Mouse (Mus musculus): ENCODE measurements at regions not wholly inside any gene's neighbourhood (a gene's known extent, or its start where the extent isn't known, plus 50 kb on each side); places are given as distances from the start of the nearest gene placed in this dataset.

DNA sequence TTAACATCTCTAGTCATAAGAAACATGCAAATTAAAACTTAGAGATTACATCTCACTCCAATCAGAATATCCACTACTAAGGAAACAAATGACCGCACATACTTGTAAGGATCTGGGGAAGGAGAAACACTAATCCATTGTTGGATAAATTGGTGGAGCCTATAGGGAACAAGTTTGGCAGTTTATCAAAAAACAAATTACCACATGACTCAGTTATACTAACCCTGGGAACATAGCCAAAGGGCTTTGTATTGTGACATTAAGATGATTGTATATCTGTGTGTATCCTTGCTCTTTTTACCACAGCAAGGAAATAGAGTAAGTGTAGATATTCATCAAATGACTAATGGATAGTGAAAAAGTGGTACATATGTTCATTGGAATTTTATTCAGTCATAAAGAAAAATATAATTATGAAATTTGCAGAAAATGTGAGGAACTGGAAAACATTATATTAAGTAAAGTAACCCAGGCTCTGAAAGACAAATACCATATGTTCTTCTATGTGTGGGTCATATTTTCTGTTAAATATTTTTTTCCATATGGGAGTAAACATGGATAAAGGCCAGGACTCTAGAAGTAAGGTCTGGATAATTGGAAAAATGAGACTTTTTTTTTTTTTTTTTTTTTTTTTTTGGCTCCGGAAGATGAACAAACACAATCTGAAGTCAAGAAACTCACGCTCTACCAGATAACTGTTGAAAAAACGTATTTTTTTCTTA lies 430.6 kb downstream of the Dmac1 start:
- no peak for DNase-seq (ENCODE audit: low read depth, low spot score)

DNA sequence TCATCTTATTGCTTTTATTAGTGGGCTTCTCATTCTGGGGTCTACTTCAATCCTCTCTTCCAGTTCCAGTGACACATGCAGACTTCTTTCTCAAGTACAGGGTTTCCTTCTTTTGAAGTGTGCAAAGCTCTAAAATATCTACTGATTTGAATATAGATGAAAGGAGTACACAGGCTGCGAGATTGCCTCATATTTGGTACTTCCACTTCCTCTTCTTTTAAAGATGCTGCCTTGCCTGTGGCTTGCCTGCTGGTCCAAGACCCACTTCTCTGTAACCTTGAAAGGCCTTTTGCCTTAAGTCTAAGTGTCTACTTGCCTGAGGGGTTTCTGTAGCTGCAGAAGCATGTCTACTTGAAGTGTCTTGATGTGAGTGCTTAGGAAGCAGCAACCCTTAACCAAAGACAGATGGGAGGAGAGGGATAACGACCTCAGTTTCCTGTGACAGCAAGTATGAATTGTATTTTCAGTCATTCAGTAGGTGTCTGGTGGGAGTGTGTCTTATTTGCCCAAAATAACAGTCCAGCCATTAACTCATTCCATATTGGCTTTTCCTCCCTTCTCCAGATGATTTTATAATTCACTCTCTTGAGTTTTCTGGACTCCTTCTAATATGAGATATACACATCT lies 479.8 kb downstream of the Dmac1 start:
- peak; percentile 13 for DNase-seq (ENCODE audit: low read depth, low spot score)

DNA sequence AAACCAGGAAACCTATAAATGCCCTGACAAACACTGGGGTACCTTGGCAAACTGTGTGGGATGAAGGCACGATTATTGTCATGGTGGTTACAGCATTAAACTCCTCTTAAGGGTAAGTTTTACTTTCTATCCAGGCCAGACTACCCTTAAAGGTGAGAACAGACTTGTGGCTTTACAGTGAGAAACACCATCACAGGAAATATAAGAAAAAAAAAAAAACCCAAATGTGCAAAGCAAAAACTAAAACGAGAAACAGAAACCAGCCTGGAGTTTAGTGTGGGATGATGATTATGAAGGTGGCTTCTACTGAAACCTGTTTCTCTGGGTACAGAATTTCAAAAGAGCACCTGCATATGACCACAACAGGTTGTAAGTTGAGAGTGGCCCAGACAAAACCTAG lies 480.6 kb downstream of the Dmac1 start:
- no peak for DNase-seq (ENCODE audit: low read depth, low spot score)

DNA sequence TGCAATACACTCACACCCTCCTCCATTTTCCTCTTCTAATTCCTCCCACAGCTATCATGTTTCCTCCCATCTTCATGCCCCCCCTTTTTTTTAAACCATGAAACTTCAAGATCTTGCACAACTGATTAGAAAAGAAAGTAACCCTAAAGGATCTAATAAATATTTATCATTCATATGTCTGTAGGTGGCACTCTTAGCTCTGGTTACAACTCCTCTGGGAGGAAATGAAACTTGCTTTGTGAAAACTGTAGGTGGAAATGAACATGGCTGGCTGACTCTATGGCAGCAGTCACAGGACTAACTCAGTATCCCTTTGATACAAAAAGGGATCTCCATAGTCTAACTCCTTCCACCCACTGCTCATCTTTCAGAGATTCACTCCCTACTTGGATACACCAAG lies 481.4 kb downstream of the Dmac1 start:
- no peak for DNase-seq (ENCODE audit: low read depth, low spot score)

DNA sequence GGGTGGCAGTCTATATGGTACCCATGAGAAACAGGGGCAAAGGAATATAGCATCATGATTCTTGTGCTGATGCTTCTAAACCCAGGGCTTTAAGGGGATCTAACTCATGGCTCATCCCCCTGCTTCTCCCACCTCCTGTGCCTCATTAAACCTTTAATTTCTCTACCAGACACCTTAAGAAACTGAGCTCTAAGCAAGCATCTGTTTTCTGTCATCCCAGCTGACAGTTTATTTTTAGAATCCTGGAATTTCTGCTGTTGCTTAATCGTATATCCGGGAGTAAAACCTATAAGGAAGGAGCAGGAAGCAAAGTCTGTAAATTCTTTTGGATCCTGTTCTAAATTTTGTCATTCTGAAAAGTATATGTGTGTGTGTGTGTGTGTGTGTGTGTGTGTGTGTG lies 505.7 kb downstream of the Kdm4c start:
- DNase-seq (ENCODE audit: low read depth, low spot score): no peak

DNA sequence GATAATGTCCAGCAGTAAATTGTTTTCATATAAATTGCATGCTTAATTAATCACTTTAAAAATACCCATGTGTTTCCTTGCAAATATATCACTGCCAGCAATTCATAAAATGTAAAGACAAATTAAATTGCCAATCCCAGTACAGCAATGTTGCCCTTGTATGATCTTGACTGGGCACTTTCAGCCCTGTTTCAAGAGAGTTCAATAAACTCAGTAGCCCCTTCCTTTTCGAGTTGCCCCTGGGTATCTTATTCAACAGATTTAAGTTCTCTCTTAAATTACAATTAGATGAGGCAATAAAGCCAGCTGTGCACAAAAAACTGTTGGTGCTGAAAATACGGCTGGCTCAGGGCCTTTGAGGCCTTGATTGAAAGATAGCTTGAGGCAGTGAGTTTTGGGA lies 497.3 kb downstream of the Kdm4c start:
- DNase-seq (ENCODE audit: low read depth, low spot score): no peak

All from mesoderm, embryonic 11.5 days (tissue).